Mouse (Mus musculus): Measurements from ENCODE around the gene Abhd17c.

DNA sequence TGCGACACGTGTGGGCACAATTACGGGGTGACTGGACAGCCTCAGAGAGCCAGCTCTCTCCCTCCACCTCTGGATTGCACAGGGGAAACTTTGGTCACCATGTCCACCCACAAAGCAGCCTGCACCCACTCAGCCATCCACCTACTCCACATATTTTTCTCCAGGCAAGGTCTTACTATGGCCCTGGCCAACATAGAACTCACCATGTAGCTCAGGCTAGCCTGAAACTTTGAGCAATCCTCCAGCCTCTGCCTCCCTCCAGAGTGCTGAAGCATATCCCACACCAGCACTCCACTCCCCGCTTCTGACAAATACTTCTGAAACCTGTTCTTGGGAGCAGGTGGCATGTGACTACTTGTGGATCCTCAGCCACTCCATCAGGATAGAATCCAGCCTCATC, 1.9 kb downstream of the Abhd17c start:
- no peak for TF ChIP-seq CTCF (IDR thresholded peaks at IDR 0.05; ENCODE audit: low read depth, low read length)
- no peak for TF ChIP-seq POLR2A (IDR thresholded peaks at IDR 0.05; ENCODE audit: insufficient read depth, low read length)

All from ES-Bruce4 (cell line).